Mouse (Mus musculus) lung, postnatal 0 days (tissue): ENCODE results near the gene Ift43.
A peak's percentile ranks its signal among the peaks of the same experiment; 100 is the strongest.

Source experiments
- CTCF ChIP-seq: IDR thresholded peaks from 2 replicates; pipeline ENCODE4 v1.5.1; 2016; ENCODE audit warnings: antibody characterized with exemption, mild to moderate bottlenecking
- EP300 ChIP-seq: IDR thresholded peaks from 2 replicates; pipeline ENCODE4 v1.6.1; 2016; ENCODE audit warnings: antibody characterized with exemption, mild to moderate bottlenecking, control low read depth

DNA sequence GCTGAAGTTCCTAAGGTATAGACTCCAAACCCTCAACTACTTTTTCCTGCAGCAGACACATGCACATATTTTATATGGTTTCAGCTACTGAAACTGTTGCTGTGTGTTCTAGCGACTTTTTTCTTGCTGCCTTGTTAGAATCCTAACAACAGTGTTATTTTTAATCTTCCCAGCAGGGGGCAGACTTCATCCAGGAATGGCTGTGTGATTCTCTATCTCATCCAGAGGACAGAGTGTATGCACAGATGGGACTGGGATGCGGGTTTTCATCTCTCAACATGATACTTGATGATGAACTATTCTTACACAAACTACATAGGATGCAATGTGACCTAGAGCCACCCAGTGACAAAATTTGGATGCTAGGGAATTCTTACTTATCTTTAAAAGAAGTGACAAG is 50.5 kb downstream of the Ift43 start:
- TF ChIP-seq EP300 (no peak), CTCF (peak; percentile 79)
